Mouse (Mus musculus) T-helper 17 cell (primary cell): ENCODE measurements around the gene Olfr49.

Experiments used
- in situ Hi-C, 2 experiments: fragments of 300-600 bp; cut with MboI, MseI; formaldehyde crosslinking; loops; 1 replicate in 1 of 2; 2 replicates in 1 of 2; pipeline ENCODE4 v1.15.1; 2025; ENCODE audit warnings: high pct_unique_total_duplicates in 2 of 2

Gene Olfr49

GRCm38 (mm10) chr14:54263099-54263498, 21.6 kb downstream of the Olfr49 start:
- in situ Hi-C loops, result loop anchor here in 1 of 2 experiments (25.0 kb wide), 1 partner anchor 1249 kb away; the partner anchor contains the start of genes Cpne6 and Nrl

DNA sequence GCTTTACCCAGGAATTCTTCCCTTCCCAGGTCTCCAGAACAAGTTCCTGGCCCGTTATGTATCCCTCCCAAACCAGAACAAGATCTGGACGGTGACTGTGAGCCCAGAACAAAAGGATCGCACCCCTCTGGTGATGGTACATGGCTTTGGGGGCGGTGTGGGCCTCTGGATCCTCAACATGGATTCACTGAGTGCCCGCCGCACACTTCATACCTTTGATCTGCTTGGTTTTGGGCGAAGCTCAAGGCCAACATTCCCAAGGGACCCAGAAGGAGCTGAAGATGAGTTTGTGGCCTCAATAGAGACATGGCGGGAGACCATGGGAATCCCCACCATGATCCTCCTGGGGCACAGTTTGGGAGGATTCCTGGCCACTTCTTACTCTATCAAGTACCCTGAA, 22.1 kb downstream of the Olfr49 start:
- in situ Hi-C loops, result loop anchor here in 1 of 2 experiments (25.0 kb wide), 1 partner anchor 1250 kb away; the partner anchor contains the start of genes Cpne6 and Nrl

DNA sequence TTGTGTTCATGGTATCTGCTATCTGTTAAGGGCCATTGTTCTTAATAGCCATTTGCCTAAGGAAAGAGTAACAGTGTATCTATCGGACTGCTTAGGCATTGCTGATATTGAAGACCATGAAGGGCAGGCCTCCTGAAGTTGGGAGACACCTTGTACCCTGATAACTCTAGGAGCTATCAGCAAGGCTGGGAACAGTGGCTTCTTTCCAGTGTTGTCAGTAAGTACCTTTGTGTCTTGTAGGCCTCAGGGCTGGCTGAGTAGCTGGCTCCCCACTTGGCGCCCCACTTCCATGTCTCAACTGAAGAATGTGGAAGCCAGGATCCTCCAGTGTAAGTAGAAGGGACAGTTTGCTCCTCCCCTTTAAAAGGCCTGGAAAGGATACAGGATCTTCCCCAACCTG, 23.4 kb downstream of the Olfr49 start:
- in situ Hi-C loops, result loop anchor here in 1 of 2 experiments (25.0 kb wide), 1 partner anchor 1251 kb away; the partner anchor contains the start of genes Cpne6 and Nrl

GRCm38 (mm10) chr14:54260196-54260595, 24.5 kb downstream of the Olfr49 start:
- in situ Hi-C loops, result loop anchor here in 1 of 2 experiments (25.0 kb wide), 1 partner anchor 1252 kb away; the partner anchor contains the start of genes Cpne6 and Nrl

- in situ Hi-C loops, result loop anchor here in 1 of 2 experiments (25.0 kb wide), 1 partner anchor 1253 kb away; the partner anchor contains the start of genes Cpne6 and Nrl
Observed at GRCm38 (mm10) chr14:54259722-54260085, 25.0 kb downstream of the Olfr49 start.

- in situ Hi-C loops, result loop anchor here in 1 of 2 experiments (25.0 kb wide), 1 partner anchor 1253 kb away; the partner anchor contains the start of genes Cpne6 and Nrl
Observed at GRCm38 (mm10) chr14:54259003-54259721, 25.6 kb downstream of the Olfr49 start.

DNA sequence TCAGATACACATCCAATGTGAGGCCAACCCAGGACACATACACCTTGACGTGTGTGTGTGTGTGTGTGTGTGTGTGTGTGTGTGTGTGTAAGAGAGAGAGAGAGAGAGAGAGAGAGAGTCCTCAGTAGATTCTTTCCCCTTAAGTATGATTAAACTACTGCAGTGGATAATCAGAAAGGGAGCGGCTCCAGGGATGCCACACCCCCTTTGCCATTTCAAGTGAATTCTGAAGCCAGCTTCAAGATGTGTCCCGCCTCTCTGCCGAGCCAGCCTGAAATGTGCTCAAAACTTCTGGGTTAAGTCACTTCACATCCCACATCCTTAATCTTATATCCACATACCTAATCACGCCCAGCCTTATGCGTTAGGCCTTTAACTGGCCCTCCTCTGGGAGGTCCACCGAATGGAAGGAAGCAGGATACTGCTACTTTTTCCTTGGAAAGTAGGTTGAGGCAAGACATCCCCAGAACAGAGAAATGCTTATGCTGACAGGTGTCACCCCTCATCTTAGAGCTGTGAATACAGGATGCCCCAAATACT, 26.5 kb downstream of the Olfr49 start:
- in situ Hi-C loops, result loop anchor here in 1 of 2 experiments (25.0 kb wide), 1 partner anchor 1254 kb away; the partner anchor contains the start of genes Cpne6 and Nrl

DNA sequence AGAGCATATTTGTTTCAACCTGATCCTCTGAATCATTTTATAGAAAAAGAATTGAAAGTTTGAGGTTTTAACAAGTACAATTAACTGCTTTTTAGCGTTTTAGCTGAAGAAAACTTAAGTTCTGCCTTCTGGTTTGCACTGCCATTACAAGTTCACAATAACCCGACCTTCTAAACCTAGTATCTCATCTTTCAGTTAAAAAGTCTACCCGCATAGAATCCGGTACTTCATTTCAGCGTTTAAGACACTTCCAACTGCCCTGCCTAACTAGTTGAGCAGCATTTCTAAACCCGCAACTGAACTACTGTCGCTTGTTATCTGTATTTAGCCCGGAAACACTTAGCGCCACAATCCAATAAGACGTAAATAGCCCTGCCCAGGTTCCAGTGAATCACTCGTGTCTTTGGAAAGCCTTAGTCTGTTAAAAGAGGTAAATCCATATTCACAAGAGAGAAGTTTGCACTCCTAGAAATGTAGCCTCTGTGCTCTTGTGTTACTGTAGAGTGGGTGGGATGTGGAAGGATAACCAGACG, 30.0 kb downstream of the Olfr49 start:
- in situ Hi-C loops, result loop anchor here in 1 of 2 experiments (25.0 kb wide), 1 partner anchor 1258 kb away; the partner anchor contains the start of genes Cpne6 and Nrl

DNA sequence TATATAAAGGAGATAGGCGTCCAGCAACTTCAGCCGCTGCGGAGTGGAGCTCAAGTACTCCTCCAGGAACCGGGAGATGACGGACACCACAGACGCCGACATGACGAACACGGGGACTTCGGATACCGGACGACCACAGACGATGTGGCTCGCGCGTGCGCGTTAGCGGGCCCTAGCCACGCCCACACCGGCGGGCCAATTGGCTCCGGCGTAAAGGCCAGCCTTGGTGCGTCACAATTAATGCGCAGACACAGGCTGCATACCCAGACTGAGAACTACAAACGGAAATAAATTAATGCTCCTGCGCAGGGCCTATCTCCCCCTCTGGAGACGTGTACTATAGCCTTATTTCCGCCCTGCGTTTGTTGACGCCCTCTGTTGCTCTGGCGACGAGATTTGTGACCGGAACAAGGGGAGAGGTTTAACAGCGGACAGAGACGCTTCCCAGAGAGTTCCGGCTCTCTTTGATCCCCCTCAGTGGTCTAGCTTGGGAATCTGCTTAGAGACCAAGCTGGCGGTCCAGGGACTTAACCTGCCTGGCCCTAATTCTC, 30.9 kb downstream of the Olfr49 start, which contains the start of the genes Dad1 and Abhd4:
Gene Dad1, minus strand, starts transcription at position 364 of the 551 bp plus-strand sequence.
Gene Abhd4, plus strand, starts transcription at position 448 of the 551 bp plus-strand sequence.
- in situ Hi-C loops, result loop anchor here in 1 of 2 experiments (25.0 kb wide), 1 partner anchor 1258 kb away; the partner anchor contains the start of genes Cpne6 and Nrl

DNA sequence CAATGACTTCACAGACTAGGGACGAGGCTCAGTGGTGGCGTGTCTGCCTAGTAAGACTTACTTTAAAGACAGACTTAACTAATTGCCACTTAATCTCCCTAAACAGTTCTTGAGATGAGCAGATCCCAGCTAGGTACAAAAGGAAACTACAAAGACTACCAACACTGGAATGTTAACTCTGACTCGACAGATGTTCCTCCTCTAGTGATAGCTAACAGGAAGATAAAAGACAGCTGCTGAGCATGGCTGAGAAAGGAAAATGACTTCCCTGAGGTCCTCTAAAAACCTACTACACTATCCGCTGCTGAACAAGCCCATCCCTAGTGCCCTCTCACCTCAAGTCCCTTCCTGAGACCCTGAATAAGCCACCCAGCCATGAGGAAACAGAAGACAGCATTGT, 34.6 kb downstream of the Olfr49 start:
- in situ Hi-C loops, result loop anchor here in 1 of 2 experiments (25.0 kb wide), 1 partner anchor 1262 kb away; the partner anchor contains the start of genes Cpne6 and Nrl

DNA sequence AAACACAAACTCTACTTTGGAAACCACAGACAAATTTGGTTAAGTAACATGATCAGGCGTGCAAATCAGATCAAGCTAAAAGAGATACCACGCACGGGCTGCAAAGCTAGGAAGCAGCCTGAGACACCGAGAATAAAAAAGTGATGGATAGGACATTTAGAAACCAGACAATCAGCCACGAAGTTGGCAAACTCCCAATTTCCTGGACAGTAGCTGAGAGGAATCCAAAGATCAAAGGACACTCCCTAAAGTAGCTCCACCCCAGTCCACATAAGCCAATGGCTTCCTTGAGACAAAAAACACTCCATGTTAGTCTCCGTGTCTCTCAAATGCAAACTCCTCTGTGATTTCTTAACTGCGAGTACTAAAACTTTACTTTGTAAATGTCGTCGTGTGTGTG, 35.4 kb downstream of the Olfr49 start:
- in situ Hi-C loops, result loop anchor here in 1 of 2 experiments (25.0 kb wide), 1 partner anchor 1638 kb away; the partner anchor contains the start of genes Cbln3 and Khnyn

DNA sequence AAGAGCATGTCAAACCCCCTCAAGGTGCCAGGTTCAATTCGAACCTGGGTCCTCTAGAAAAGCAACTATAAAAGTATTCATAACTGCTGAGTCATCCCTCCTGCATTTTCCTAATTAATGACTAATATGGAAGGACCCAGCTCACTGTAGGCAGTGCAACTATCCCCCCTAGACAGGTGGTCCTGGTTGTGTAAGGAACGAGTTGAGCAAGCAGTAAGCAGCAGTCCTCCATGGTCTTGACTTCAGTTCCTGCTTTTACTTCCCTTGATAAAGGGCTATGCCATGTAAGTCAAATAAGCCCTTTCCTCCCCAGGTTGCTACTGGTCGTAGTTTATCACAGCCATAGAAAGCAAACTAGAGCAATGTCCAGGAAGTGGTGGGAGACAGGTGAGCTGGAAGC, 38.5 kb downstream of the Olfr49 start:
- in situ Hi-C loops, result loop anchor here in 1 of 2 experiments (25.0 kb wide), 1 partner anchor 1641 kb away; the partner anchor contains the start of genes Cbln3 and Khnyn

DNA sequence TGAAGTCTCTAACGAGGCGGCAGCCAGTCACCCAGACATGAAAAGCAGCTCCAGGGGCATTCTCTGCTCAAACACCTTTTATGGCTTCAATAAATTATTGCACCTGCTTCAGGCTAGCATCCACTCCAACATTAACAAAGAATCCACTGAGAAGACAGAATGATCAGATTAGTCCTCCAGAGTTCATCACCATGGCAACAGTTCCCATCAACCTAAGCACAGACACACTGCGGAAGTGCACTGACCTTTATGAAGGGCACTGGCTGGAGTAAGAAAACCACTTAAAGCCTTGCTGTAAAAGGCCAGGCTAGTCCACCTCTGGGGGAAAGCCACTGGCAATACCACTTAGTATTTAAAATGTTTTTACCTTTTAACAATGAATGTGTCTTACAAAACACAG, 40.6 kb downstream of the Olfr49 start:
- in situ Hi-C loops, result loop anchor here in 1 of 2 experiments (25.0 kb wide), 1 partner anchor 1643 kb away; the partner anchor contains the start of genes Cbln3 and Khnyn

GRCm38 (mm10) chr14:54240542-54240941, 44.2 kb downstream of the Olfr49 start:
- in situ Hi-C loops, result loop anchor here in 1 of 2 experiments (25.0 kb wide), 1 partner anchor 1647 kb away; the partner anchor contains the start of genes Cbln3 and Khnyn

DNA sequence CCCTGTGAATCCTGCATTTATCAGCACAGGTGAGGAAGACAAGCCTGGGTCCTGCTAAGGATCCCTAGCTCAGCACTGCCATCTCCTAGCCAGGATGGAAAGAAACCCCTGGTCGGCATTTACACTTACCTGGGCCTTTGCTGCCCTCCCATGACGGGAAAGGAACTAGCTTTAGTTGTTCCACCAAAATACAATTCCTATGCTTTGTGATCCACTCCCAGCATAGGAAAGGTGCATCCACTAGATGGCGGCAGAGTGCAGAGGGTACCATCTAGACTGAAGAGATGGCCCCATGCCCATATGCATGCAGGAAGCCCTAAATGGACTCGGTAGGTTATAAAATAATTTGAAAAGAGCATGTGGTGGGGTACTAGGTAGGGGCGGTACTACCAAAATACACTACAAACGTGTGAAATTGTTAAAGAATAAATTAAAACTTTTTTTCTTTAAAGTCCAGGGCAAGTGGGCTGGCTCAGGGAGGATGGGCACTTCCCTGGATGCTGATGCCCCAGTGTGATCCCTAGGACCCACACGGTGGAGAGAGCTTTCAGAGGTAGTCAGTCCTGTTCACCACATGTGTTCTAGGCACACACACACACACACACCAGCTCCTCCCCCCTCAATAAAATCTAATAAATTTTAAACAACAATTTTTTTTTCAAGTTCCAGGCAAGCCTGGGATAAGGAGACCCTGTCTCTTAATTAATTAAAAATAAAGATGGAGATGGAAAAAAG, 45.6 kb downstream of the Olfr49 start:
- in situ Hi-C loops, result loop anchor here (5.0 to 25.0 kb wide), 3 partner anchors 88 to 1648 kb away; partner anchors contain the start of genes Cbln3 (in 1 of the 2), Khnyn (in 1 of the 2) and Mrpl52 (in 1 of the 2)

- in situ Hi-C loops, result loop anchor here (5.0 to 25.0 kb wide), 3 partner anchors 90 to 1650 kb away; partner anchors contain the start of genes Cbln3 (in 1 of the 2), Khnyn (in 1 of the 2) and Mrpl52 (in 1 of the 2)
Observed at GRCm38 (mm10) chr14:54236881-54237280, 47.9 kb downstream of the Olfr49 start.

DNA sequence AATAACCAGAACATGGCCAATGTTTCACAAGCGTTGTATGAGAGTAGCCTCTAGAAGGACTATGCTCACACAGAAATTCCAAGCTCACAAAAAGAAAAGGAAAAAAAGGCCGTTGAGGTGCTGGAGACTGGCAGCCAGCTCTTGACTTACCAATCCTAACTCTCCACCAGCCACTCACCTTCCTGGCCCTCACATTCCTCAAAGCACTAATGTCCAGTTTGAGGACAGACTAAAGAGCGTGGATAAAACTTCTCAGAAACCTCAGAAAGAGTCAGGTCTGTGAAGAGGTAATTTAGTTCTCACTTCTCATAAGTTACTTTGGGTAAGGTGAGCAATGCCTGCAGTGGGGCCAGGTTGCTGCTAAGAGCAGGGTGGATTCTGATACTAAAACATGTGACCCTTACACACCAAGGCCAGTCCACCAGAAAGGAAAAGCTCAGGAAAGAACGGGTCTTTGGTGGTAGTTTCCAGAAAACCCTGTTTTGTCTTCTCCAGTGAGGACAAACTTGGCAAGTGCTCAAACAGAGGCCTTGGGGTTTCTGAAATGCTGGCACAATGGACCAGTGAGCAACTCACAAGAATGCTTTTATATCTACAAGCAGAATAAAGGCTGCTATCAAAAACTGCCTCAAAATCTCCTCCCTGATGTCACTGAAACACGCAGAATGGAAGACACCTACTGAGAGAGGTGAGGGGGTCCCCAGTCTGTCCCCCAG, 48.8 kb downstream of the Olfr49 start:
- in situ Hi-C loops, result loop anchor here (5.0 to 25.0 kb wide), 3 partner anchors 91 to 1651 kb away; partner anchors contain the start of genes Cbln3 (in 1 of the 2), Khnyn (in 1 of the 2) and Mrpl52 (in 1 of the 2)

DNA sequence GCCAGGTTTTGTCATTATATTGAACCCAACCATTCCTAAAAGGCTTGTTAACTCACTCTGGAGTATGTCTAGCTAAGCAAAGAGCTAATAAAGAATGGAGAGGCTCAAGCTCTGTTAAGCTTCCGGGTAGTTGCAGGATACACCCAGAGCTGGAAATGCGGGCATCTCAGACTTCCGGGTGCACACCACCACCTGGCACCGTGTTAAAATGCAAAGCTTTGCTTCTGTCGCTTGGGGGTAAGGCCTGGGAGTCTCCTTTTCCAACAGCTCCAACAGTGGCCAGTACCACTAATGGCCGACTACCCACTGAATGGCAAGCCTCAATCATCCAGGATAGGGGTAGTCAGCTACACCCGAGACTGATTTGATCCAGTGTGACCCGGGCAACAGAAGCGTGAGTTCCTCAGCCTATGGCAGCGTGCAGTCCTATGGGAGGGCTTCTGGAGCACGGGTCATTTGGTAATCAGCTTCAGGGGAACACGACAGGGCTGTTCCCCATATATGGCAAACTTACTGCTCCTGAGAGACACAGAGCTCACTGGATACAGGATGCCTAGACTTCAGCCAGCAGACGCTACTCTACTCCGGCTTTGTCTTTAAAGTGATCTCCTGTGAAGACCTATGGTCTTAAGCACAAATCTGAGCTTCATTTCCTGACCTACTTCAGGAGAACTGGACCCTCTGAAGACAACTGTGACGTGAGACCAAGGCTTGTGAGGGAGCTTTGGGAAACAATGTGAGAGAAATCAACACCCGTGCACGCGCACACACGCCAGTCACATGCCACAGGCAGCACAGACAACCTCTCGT, 50.3 kb downstream of the Olfr49 start:
- in situ Hi-C loops, result loop anchor here (5.0 to 25.0 kb wide), 3 partner anchors 93 to 1653 kb away; partner anchors contain the start of genes Cbln3 (in 1 of the 2), Khnyn (in 1 of the 2) and Mrpl52 (in 1 of the 2)
